Mouse (Mus musculus): ENCODE results near the gene Mmp3. TPM values are rescaled to one million over a fixed set of nuclear protein-coding genes. Genes with fewer than 3 reads are reported as not detected.
"Not testable (repeated sequence)": the region's sequence is repeated elsewhere in the genome, so short reads cannot be mapped to it uniquely, and the experiment has no call there.

The Mmp3 gene
- polyA plus RNA-seq (2015; fragmentation: Nextera tagmentation; extraction: Ambion mirVana): not detected in 2 replicates

DNA sequence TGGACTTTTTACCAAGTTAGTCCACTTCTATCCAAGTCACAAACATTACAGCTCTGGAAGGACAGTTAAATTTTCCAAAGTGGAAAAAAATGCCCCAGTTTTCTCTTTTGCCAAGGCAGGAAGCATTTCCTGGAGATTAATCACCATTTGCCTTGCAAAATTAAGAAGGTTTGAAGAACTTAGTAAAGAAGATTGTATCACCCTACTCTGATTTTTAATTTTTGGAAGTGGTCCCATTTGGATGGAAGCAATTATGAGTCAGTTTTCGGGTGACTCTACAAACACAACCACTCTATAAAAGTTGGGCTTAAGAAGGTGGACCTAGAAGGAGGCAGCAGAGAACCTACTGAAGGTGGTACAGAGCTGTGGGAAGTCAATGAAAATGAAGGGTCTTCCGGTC lies at the start of gene Mmp3:
TSS of gene Mmp3 (plus strand) at position 301 of the 400 bp plus-strand sequence.
- Histone ChIP-seq H3K36me3 (no peaks in the 10 kb centered on the region), H3K27ac (no peak within 1 kb of the TSS), H3K27me3 (no peaks in the 10 kb centered on the region), H3K9me3 (replicated peaks) (no peaks in the 10 kb centered on the region), H3K4me3 (replicated peaks) (no peak within 1 kb of the TSS), H3K4me1 (replicated peaks) (no peaks in the 10 kb centered on the region), H3K9ac (no peak within 1 kb of the TSS), H3K4me2 (no peak within 1 kb of the TSS)
- WGBS (ENCODE audit: insufficient replicate concordance): 60% methylated on average over 2 of the region's 2 CpGs
- DNase-seq (no peak), ATAC-seq (ENCODE audit: low read depth) (no peak)

DNA sequence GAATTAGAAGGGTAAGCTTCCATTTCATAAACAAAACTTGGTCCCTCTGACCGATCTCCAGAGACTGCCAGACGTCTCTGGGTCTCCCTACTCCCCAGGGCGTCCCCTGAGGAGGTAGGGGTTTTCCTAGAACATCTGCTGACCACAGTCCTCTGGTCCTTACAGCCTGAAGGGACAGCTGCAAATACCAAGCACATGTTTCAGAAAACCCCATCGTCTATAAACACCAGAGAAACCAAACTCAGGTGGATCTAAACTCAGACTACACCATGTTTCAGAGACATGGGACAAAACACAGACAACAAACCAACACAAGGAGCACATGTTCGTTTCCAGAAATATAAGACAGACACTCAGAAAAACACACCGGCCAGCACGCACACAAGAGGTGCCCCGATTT lies 49.1 kb upstream of the Mmp3 start:
- ATAC-seq (ENCODE audit: low read depth); DNase-seq: not testable (repeated sequence)

DNA sequence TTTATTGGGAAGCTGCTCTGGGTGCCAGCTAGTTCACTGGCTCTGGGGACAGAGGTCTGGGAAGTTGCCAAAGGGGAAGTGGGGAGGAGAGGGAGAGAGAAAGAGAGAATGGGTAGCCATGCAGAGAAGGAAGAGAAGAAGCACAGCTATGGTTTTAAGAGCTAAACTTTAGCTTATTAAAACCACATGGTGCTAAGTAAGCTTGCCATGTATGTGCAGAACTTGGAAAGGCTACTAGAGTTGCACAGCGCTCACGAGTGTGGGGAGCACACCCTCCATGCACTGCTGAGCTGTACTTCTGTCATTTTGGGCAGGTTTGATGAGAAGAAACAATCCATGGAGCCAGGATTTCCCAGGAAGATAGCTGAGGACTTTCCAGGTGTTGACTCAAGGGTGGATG lies 7.7 kb downstream of the Mmp3 start:
- no peaks in the 10 kb centered on the region for H3K4me1 ChIP-seq (replicated peaks)
- no peaks in the 10 kb centered on the region for H3K9me3 ChIP-seq (replicated peaks)
- WGBS (ENCODE audit: insufficient replicate concordance): 47% methylated on average over 2 of the region's 2 CpGs
- no peaks in the 10 kb centered on the region for H3K36me3 ChIP-seq
- H3K4me2 ChIP-seq: no peak overlapping the region
- no peak overlapping the region for H3K9ac ChIP-seq
- no peaks in the 10 kb centered on the region for H3K27me3 ChIP-seq
- ATAC-seq (ENCODE audit: low read depth) (no peak), DNase-seq (no peak)
- no peak overlapping the region for H3K4me3 ChIP-seq (replicated peaks)
- no peak overlapping the region for H3K27ac ChIP-seq

More for the DNA sequence above, 49.1 kb upstream of the Mmp3 start:
- H3K9me3 ChIP-seq (replicated peaks); H3K27me3 ChIP-seq; H3K27ac ChIP-seq; H3K36me3 ChIP-seq; H3K4me2 ChIP-seq; H3K4me3 ChIP-seq (replicated peaks); H3K9ac ChIP-seq; H3K4me1 ChIP-seq (replicated peaks): not testable (repeated sequence)
- WGBS (ENCODE audit: insufficient replicate concordance): 55% methylated on average over 8 of the region's 8 CpGs

DNA sequence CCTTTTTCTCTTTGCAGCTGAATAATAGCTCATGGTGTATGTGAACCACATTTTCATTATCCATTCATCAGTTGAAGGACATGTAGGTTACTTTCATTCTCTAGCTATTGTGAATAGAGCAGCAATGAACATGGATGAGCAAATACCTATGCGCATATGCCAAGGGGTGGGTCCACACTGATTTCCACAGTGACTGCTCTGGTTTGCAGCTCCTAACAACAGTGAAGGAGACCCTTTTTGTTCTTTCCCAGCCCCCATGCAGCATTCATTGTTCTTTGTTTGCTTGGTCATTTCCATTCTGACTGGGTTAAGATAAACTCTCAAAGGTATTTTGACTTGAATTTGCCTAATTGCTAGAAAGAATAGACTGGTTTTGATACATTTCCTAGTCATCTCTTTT lies 24.6 kb downstream of the Mmp3 start:
- DNase-seq (no peak), ATAC-seq (ENCODE audit: low read depth) (no peak)
- Histone ChIP-seq H3K27ac (no peak overlapping the region), H3K9ac (no peak overlapping the region), H3K9me3 (replicated peaks) (no peaks in the 10 kb centered on the region), H3K4me3 (replicated peaks) (no peak overlapping the region), H3K36me3 (no peaks in the 10 kb centered on the region), H3K4me1 (replicated peaks) (no peaks in the 10 kb centered on the region), H3K4me2 (no peak overlapping the region), H3K27me3 (no peaks in the 10 kb centered on the region)
- 84% methylated on average over 1 of the region's 1 CpGs for WGBS (ENCODE audit: insufficient replicate concordance)

DNA sequence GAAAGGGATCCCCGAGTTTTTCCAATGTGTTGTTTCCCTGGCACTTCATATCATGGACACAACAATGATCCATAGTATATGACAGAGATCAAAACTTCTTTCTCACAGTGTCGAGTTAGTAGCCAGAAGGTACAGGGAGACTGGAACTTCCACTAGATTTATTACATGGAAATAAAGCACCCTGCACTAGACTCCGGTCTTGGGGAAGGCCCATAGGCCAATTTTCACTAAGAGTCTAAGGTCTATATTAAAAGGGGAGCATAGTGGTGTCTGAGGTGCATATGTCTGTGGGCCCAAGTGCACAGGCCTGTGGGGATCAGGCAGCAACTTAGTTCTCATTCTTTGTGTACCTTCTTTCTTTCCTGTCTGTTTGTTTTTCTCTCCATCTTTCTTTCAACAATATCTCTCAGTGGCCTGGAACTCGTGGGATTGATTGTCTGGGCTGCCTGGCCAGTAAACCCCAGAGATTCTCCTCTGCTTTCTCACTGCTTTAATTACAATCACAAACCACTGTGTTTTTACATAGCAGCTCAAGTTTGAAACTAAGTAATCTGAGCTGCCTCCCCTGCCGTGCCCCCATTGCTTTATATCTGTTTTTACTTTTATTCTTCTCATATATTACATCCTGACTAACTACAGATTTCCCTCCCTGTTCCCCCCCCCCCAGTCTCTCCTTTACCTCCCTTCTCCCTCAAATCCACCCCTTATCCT lies 38.2 kb downstream of the Mmp3 start:
- WGBS (ENCODE audit: insufficient replicate concordance): 50% methylated on average over 5 of the region's 5 CpGs
- Histone ChIP-seq H3K4me1 (replicated peaks) (no peaks in the 10 kb centered on the region), H3K27ac (no peak overlapping the region), H3K36me3 (no peaks in the 10 kb centered on the region), H3K27me3 (no peaks in the 10 kb centered on the region), H3K9ac (no peak overlapping the region), H3K4me3 (replicated peaks) (no peak overlapping the region), H3K4me2 (no peak overlapping the region), H3K9me3 (replicated peaks) (no peaks in the 10 kb centered on the region)
- ATAC-seq (ENCODE audit: low read depth) (no peak), DNase-seq (no peak)

DNA sequence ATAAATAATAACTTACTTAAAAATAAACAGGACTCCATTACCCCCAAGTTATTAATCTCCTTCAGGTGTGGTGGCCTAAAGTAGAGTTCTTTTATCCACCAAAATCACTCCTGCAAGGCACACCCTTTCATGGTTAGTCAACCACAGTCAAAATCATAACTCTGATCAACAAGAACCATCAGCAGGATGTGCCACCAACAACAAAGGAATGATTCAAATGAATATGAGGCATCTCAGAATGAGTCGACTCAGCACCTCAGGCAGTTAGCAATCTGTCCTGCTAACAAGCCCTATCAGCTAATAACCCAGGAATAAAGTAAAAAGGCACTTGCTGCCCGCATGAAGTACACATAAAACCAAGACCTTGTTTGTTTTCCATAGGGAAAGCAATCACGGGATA lies 55.5 kb downstream of the Mmp3 start:
- H3K9me3 ChIP-seq (replicated peaks): no peaks in the 10 kb centered on the region
- DNase-seq (no peak), ATAC-seq (ENCODE audit: low read depth) (no peak)
- no peak overlapping the region for H3K4me2 ChIP-seq
- no peak overlapping the region for H3K27ac ChIP-seq
- no peaks in the 10 kb centered on the region for H3K36me3 ChIP-seq
- no peaks in the 10 kb centered on the region for H3K4me1 ChIP-seq (replicated peaks)
- H3K27me3 ChIP-seq: no peaks in the 10 kb centered on the region
- H3K4me3 ChIP-seq (replicated peaks): no peak overlapping the region
- H3K9ac ChIP-seq: no peak overlapping the region
- 62% methylated on average over 3 of the region's 3 CpGs for WGBS (ENCODE audit: insufficient replicate concordance)

DNA sequence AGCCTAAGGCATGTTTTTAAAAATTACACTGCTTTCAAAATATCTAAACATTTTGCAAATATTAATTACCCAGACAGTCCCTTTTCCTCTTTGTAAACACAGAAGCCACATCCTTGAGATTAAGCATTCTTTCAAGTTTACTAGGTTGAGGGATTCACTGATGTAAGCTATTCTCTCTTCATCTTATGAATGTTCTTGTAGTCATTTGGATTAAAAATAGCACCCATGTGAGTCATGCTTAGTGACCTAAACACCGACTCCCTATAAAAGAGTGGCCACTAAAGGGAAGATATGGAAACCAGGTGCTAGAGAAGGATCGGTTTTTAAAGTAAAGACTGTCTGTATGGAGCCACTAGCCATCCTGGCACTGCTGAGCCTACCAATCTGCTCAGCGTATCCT lies 56.4 kb downstream of the Mmp3 start, which contains the start of gene Mmp10:
TSS of gene Mmp10 (plus strand) at position 302 of the 400 bp plus-strand sequence.
- Histone ChIP-seq H3K27me3 (no peaks in the 10 kb centered on the region), H3K4me1 (replicated peaks) (no peaks in the 10 kb centered on the region), H3K27ac (no peak within 1 kb of the TSS), H3K9me3 (replicated peaks) (no peaks in the 10 kb centered on the region), H3K4me2 (no peak within 1 kb of the TSS), H3K36me3 (no peaks in the 10 kb centered on the region), H3K4me3 (replicated peaks) (no peak within 1 kb of the TSS), H3K9ac (no peak within 1 kb of the TSS)
- 69% methylated on average over 3 of the region's 3 CpGs for WGBS (ENCODE audit: insufficient replicate concordance)
- DNase-seq (no peak), ATAC-seq (ENCODE audit: low read depth) (no peak)

Other genes with a start within 250 kb of the Mmp3 start
- gene Mmp13, start 173.3 kb upstream of the Mmp3 start, polyA plus RNA-seq (2015; fragmentation: Nextera tagmentation; extraction: Ambion mirVana): 0.16 TPM in 2 replicates
- gene Mmp12, start 101.4 kb upstream of the Mmp3 start, polyA plus RNA-seq (2015; fragmentation: Nextera tagmentation; extraction: Ambion mirVana): 0.05 TPM in 1 of 2 replicates, not detected in the other
- gene Mmp1b, start 57.8 kb upstream of the Mmp3 start, polyA plus RNA-seq (2015; fragmentation: Nextera tagmentation; extraction: Ambion mirVana): not detected in 2 replicates
- gene Mmp10, start 56.5 kb downstream of the Mmp3 start, polyA plus RNA-seq (2015; fragmentation: Nextera tagmentation; extraction: Ambion mirVana): not detected in 2 replicates
- 1.8 and 2.3 TPM in 2 replicates for gene Mmp8, start 112.6 kb downstream of the Mmp3 start, polyA plus RNA-seq (2015; fragmentation: Nextera tagmentation; extraction: Ambion mirVana)
- gene Mmp27, start 125.6 kb downstream of the Mmp3 start, polyA plus RNA-seq (2015; fragmentation: Nextera tagmentation; extraction: Ambion mirVana): 0.09 and 0.19 TPM in 2 replicates
- not detected in 2 replicates for gene Mmp20, start 182.4 kb downstream of the Mmp3 start, polyA plus RNA-seq (2015; fragmentation: Nextera tagmentation; extraction: Ambion mirVana)
- not detected in 2 replicates for gene Mmp7, start 246.3 kb downstream of the Mmp3 start, polyA plus RNA-seq (2015; fragmentation: Nextera tagmentation; extraction: Ambion mirVana)

Data from liver, embryonic 13.5 days (tissue).